In genomic region chr5:130547496-130547895, GRCm38 (mm10) we compare ENCODE assay signal across 20 mouse cellular contexts.
DNase-seq lines count a peak whose midpoint lies in the region; ATAC-seq lines count a peak whose summit lies in the region.
"Had no signal": no experiment of that assay in that cellular context is flagged by ENCODE, and none has a peak within 500 bp of the region (broad histone marks: within the 10 kb centered on the region; RNA-seq: fewer than 3 reads in every experiment).

No protein-coding gene starts in this region.

- intact Hi-C loops in left cerebral cortex, postnatal 10 days (cut with DNase I) = no loop called here

- DNase-seq in frontal cortex, postnatal 25 days (ENCODE audit: low spot score in 2 of 2) = no peak
- DNase-seq in left cerebral cortex, adult 11 months (ENCODE audit: low spot score) = peak; percentile 8
- DNase-seq in left cerebral cortex, postnatal 10 days (ENCODE audit: extremely low spot score in 1 of 2, low spot score in 2 of 2) = no peak
- peak; percentile 38 for DNase-seq in right cerebral cortex, adult 18-20 months
- no peak for DNase-seq in right cerebral cortex, postnatal 25 days
- peak; percentile 79 for DNase-seq in brain, adult 2 months (ENCODE audit: low read depth, low spot score)
- DNase-seq in layer of hippocampus, adult 11-12 months (ENCODE audit: low spot score) = no peak
- DNase-seq: adrenal gland, adult 8-10 months; adrenal gland, postnatal 25 days; cerebellum, adult 18-20 months; cerebellum, adult 9-10 months; cerebellum, postnatal 14 days; gastrocnemius, postnatal 10 days; gastrocnemius, postnatal 36 days; heart, postnatal 10 days; heart, postnatal 36 days had no signal

- peak; percentile 85 for ATAC-seq in frontal cortex, adult (ENCODE audit: low TSS enrichment)
- ATAC-seq: activated CD4-positive, CD25-positive, alpha-beta regulatory T cell, adult 4 months; forebrain, embryonic 14.5 days; hindbrain, embryonic 16.5 days had no signal

Comparison
In these comparisons a context has a peak if more than half of its experiments do, and no peak if none do; other contexts are left out.
1. DNase-seq: peak in left cerebral cortex, adult 11 months (single experiment), right cerebral cortex, adult 18-20 months (single experiment) and brain, adult 2 months (single experiment); none in frontal cortex, postnatal 25 days (0 of 2), left cerebral cortex, postnatal 10 days (0 of 2), right cerebral cortex, postnatal 25 days (single experiment) and layer of hippocampus, adult 11-12 months (single experiment).